Mouse (Mus musculus) lung, embryonic 15.5 days (tissue): ENCODE measurements around the gene Alpk1. TPM values are rescaled to one million over a fixed set of nuclear protein-coding genes. Genes with fewer than 3 reads are reported as not detected.
"Not testable (repeated sequence)": the region's sequence is repeated elsewhere in the genome, so short reads cannot be mapped to it uniquely, and the experiment has no call there.

Experiments used
- ATAC-seq: fragments of 200-750 bp; cut with Nextera tagmentation; 2 replicates; pipeline ENCODE4 v1.8.0; 2017; ENCODE audit warnings: moderate number of reproducible peaks, borderline replicate concordance; ENCODE audit not compliant: low FRiP score, low TSS enrichment; ENCODE audit errors: extremely low read depth
- H3K27ac ChIP-seq: fragments of 300-500 bp; sonication (generic); 2 replicates; pipeline ENCODE4 v1.5.1; 2015; ENCODE audit warnings: moderate library complexity, mild to moderate bottlenecking, inconsistent platforms
- H3K27me3 ChIP-seq: fragments of 300-500 bp; sonication (generic); 2 replicates; pipeline ENCODE4 v1.6.1; 2015; ENCODE audit warnings: inconsistent platforms
- H3K36me3 ChIP-seq: fragments of 300-500 bp; sonication (generic); 2 replicates; pipeline ENCODE4 v1.6.1; 2015; ENCODE audit warnings: inconsistent platforms
- H3K4me1 ChIP-seq: fragments of 300-500 bp; sonication (generic); 2 replicates; pipeline ENCODE4 v1.6.1; 2015; ENCODE audit warnings: inconsistent platforms
- H3K4me2 ChIP-seq: fragments of 300-500 bp; sonication (generic); 2 replicates; pipeline ENCODE4 v1.6.1; 2015; ENCODE audit warnings: inconsistent platforms, mild to moderate bottlenecking, moderate library complexity
- H3K4me3 ChIP-seq: fragments of 300-500 bp; sonication (generic); 2 replicates; pipeline ENCODE4 v1.5.1; 2015; ENCODE audit warnings: mild to moderate bottlenecking, inconsistent platforms
- H3K9ac ChIP-seq: fragments of 300-500 bp; sonication (generic); 2 replicates; pipeline ENCODE4 v1.6.1; 2015; ENCODE audit warnings: inconsistent platforms
- H3K9me3 ChIP-seq: fragments of 300-500 bp; sonication (generic); 2 replicates; pipeline ENCODE4 v1.6.1; 2016; ENCODE audit warnings: inconsistent platforms
- WGBS: fragments of 180-500 bp; shearing (Covaris S2); methylation state at CpG from one replicate; pipeline ENCODE4 v1.1.7; 2015; 5-methylcytosine and 5-hydroxymethylcytosine counted together
- polyA plus RNA-seq: library from polyadenylated mRNA; unstranded; fragments of >200 nt; fragmentation: Nextera tagmentation; extraction: Ambion mirVana; gene quantifications from 2 replicates; pipeline ENCODE4 v1.2.1, GENCODE M21; 2015

Alpk1 gene
- polyA plus RNA-seq, 1 experiment from 2014 or later = 1.9 TPM

DNA sequence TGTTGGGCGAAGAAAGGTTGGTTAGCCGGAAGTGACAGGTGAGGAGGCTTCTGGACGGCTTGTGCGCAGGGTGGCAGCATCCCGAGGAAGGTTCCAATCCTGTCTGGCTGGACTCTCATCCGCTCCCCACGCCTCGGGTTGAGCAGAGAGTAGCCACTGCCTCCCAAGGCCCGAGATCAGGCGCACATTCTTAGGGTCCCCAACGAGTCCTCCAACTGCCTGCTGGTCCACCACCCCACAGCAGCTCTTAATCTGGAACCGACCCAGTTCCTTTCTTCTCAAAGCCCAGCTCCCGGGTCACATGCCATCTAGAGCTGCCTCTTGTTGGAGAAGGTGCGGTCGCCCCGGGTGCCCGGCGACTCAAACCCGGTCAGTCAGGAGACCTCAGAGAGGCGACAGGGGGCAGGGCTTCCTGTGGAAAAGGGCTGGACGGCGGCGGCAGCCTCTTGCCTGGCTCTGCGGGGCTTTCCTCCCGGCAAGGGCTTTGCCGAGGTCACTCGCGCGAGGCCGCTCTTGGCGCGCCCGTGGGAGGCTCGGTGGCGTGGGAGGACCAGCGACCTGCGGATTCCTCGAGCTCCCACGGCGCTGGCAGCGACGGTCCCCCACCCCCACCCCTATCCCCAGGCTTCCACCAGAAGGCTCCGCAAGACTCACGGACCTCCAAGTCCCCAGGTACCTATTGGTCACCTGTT, 9.3 kb upstream of the Alpk1 start, which contains the start of gene Tifa:
TSS of gene Tifa (plus strand) at position 306 of the 692 bp plus-strand sequence.
- H3K36me3 ChIP-seq = no peaks in the 10 kb centered on the region
- H3K4me3 ChIP-seq = peak within 1 kb of the TSS; percentile 63
- H3K4me1 ChIP-seq = peaks cover 10% of the 10 kb centered on the region
- peak; percentile 66 for ATAC-seq
- H3K9ac ChIP-seq = peak within 1 kb of the TSS; percentile 46
- peak within 1 kb of the TSS; percentile 86 for H3K4me2 ChIP-seq
- WGBS = under 1% methylated on average over 44 of the region's 44 CpGs
- H3K27ac ChIP-seq = no peak within 1 kb of the TSS
- peaks cover 17% of the 10 kb centered on the region; the same call in 1 of the 2 replicates for H3K27me3 ChIP-seq
- no peaks in the 10 kb centered on the region for H3K9me3 ChIP-seq

DNA sequence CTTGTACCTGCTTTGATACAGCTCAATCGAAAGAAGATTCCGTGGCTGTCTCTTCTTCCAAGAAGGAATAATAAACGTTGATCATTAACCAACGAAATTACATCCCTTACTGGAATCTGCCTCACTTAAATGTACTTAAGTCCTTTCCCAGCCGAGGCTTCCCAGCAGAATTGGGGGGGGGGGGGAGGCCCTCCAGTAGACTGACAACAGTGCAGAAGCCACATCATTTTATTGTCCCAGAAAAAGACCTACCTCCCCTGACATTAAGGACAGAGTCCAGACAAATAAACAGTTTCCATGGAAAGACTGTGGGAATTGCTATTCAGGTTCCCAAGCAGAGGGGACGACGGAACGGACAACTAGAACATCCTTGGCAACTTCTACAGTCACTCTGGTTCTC, 8.6 kb upstream of the Alpk1 start:
- 21% methylated on average over 8 of the region's 8 CpGs for WGBS
- ATAC-seq = no peak

DNA sequence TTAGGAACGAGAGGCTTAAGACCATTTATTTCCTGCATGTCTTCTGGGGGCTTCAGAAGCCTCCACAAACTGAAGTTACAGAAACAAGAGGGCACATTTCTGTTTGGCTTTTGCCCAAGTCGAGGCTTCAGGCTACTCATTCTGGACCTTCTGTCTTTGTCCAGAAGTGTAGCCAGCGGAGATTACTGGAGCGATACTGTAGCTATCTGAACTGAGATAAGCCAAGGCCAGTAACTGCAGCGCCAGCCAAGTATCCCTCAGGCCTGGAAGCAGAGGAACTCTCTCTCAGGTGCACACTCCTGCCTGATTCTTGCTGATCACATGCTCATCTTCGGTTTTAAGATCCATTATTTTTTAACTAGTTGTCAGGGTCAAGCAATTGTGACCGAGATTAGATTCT, 7.7 kb upstream of the Alpk1 start:
- no peak for ATAC-seq
- H3K27ac ChIP-seq = no peak overlapping the region
- no peaks in the 10 kb centered on the region for H3K36me3 ChIP-seq
- no peaks in the 10 kb centered on the region for H3K9me3 ChIP-seq
- no peak overlapping the region for H3K9ac ChIP-seq
- H3K4me1 ChIP-seq = peaks cover 13% of the 10 kb centered on the region
- peaks cover 17% of the 10 kb centered on the region; the same call in 1 of the 2 replicates for H3K27me3 ChIP-seq
- H3K4me2 ChIP-seq = no peak overlapping the region
- H3K4me3 ChIP-seq = no peak overlapping the region
- WGBS = 52% methylated on average over 7 of the region's 7 CpGs

More for the DNA sequence above, 8.6 kb upstream of the Alpk1 start:
- Histone ChIP-seq H3K27ac (no peak overlapping the region), H3K4me2 (peak overlapping the region; percentile 86), H3K9me3 (no peaks in the 10 kb centered on the region), H3K9ac (no peak overlapping the region), H3K36me3 (no peaks in the 10 kb centered on the region), H3K4me1 (peaks cover 10% of the 10 kb centered on the region), H3K4me3 (peak overlapping the region; percentile 63), H3K27me3 (peaks cover 17% of the 10 kb centered on the region; the same call in 1 of the 2 replicates)

DNA sequence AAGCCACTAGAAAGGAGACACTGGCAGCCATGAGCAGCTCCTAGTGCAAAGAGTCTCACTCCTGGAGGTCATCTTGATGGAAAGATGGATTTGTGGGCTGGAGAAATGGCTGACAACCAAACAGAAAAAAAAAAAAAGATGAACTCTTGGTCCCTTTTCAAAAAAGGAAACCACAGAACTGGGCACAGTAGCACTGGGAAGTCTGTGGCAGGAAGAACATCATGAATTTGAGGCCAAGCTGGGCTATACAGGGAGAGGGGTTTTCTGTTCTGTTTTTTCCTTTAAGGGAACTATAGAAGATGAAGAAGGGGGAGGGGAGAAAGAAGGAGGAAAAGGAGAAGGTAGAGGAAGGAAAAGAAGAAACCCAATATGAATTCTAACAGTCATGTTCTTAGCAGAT, 6.7 kb upstream of the Alpk1 start:
- Histone ChIP-seq H3K9ac (no peak overlapping the region), H3K9me3 (no peaks in the 10 kb centered on the region), H3K27ac (no peak overlapping the region), H3K27me3 (peaks cover 17% of the 10 kb centered on the region; the same call in 1 of the 2 replicates), H3K36me3 (no peaks in the 10 kb centered on the region), H3K4me2 (no peak overlapping the region), H3K4me3 (no peak overlapping the region), H3K4me1 (peaks cover 13% of the 10 kb centered on the region)
- ATAC-seq = no peak

DNA sequence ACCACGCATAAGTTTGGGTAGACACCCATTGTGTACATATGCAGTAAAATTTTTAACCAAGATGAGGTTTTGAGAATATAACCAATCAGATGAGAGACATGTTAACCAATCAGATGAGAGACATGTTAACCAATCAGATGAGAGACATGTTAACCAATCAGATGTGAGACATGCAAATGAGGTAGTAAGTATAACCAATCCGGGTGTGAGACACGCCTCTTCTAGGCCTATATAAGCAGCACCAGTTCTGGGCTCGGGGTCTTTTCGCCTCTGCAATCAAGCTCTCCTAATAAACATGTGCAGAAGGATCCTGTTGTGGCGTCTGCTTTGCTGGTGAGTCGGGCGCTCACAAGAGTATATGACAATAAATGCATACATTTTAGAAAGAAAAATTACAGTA, 3.4 kb upstream of the Alpk1 start:
- H3K27me3 ChIP-seq, H3K4me3 ChIP-seq, H3K9ac ChIP-seq, ATAC-seq, H3K9me3 ChIP-seq, H3K36me3 ChIP-seq, H3K4me2 ChIP-seq, H3K4me1 ChIP-seq, H3K27ac ChIP-seq: not testable (repeated sequence)
- 95% methylated on average over 8 of the region's 8 CpGs for WGBS

DNA sequence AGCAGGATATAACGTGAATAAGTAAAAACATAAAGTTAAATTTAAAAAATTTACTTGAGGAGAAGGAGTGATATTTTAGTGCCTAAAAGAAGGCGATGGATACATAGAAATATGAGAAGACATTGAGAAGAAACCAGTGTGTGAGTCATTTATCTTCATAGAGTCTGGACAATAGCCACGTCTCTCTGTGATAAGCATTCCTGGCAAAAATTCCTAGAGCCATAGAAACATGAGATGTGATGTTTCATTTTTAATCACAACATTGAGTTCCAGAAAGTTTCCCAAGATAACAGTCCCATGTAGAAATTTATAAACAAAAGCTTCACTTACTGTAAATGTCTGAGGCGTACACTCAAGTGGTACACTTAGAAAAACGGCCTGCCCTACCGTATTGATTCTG, 2.6 kb upstream of the Alpk1 start:
- H3K36me3 ChIP-seq = no peaks in the 10 kb centered on the region
- H3K4me3 ChIP-seq = no peak overlapping the region
- WGBS = 47% methylated on average over 6 of the region's 6 CpGs
- H3K4me1 ChIP-seq = peaks cover 6% of the 10 kb centered on the region; the same call in 1 of the 2 replicates
- H3K9ac ChIP-seq = no peak overlapping the region
- peaks cover 3% of the 10 kb centered on the region; the same call in 1 of the 2 replicates for H3K27me3 ChIP-seq
- no peak overlapping the region for H3K4me2 ChIP-seq
- no peak overlapping the region for H3K27ac ChIP-seq
- no peaks in the 10 kb centered on the region for H3K9me3 ChIP-seq
- ATAC-seq = no peak

DNA sequence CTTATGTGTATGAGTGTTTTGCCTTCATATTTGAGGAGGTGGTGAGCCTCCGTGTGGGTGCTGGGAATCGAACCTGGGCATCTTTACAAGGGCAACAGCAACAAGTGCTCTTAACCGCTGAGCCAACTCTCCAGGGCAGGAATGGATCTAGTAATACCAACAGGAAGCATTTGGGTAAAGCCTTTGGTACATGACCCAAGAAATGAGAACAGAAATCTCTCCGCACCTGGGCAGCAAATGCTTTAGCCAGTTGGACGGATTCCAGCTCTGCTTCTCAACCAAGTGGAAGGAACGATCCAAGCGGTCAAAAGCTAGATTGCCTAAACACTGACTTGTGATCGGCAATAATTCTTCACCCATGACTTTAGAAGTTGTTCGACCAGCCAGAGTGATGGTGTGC, 594 bp upstream of the Alpk1 start:
- 90% methylated on average over 9 of the region's 9 CpGs for WGBS
- H3K9me3 ChIP-seq = no peaks in the 10 kb centered on the region
- peaks cover 6% of the 10 kb centered on the region; the same call in 1 of the 2 replicates for H3K4me1 ChIP-seq
- H3K27me3 ChIP-seq = no peaks in the 10 kb centered on the region
- H3K36me3 ChIP-seq = no peaks in the 10 kb centered on the region
- no peak for ATAC-seq
- no peak overlapping the region for H3K4me3 ChIP-seq
- H3K27ac ChIP-seq = no peak overlapping the region
- H3K9ac ChIP-seq = no peak overlapping the region
- no peak overlapping the region for H3K4me2 ChIP-seq

DNA sequence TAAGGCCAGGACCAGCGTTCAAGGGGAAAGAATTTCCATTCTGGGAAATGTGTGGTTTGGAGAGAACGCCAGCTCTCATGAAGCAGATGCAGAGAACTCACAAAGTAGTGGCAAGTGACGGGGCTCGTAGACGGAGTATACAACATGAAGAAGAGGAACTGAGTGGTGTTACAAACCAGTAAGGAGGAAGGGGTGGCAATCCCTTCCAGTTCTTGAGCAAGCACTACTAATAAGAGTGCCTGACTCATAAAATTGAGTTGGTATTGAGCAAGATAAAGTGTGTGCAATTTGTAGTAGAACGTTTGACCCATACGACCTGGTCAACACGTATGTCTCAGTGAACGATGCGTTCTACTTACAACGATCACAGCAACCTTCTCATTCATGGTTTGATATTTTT, 11.2 kb downstream of the Alpk1 start:
- H3K9me3 ChIP-seq = no peaks in the 10 kb centered on the region
- no peak overlapping the region for H3K4me2 ChIP-seq
- H3K9ac ChIP-seq = no peak overlapping the region
- 79% methylated on average over 11 of the region's 11 CpGs for WGBS
- H3K4me3 ChIP-seq = no peak overlapping the region
- no peaks in the 10 kb centered on the region for H3K36me3 ChIP-seq
- no peak for ATAC-seq
- no peaks in the 10 kb centered on the region for H3K27me3 ChIP-seq
- H3K27ac ChIP-seq = no peak overlapping the region
- no peaks in the 10 kb centered on the region for H3K4me1 ChIP-seq

DNA sequence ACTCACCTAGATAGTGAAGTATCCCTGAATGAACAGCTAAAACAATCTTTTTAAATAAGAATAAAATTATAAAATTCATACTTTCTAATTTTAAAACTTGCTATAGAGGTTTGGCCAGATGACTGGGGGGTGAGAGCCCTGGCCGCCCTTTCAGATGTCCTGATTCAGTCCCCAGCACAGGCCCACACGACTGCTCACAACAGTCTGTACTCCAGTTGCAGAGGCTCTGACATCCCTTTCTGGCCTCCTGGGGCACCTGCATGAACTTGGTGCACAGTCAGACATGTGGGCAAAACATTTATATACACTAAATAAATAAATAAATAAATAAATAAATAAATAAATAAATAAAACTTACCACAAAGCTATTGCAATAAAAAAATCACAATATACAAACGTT, 14.4 kb downstream of the Alpk1 start:
- ATAC-seq = no peak
- Histone ChIP-seq H3K27ac (no peak overlapping the region), H3K9ac (no peak overlapping the region), H3K27me3 (peaks cover 3% of the 10 kb centered on the region; the same call in 1 of the 2 replicates), H3K9me3 (no peaks in the 10 kb centered on the region), H3K4me3 (no peak overlapping the region), H3K36me3 (no peaks in the 10 kb centered on the region), H3K4me1 (no peaks in the 10 kb centered on the region), H3K4me2 (no peak overlapping the region)
- WGBS = 68% methylated on average over 3 of the region's 3 CpGs

DNA sequence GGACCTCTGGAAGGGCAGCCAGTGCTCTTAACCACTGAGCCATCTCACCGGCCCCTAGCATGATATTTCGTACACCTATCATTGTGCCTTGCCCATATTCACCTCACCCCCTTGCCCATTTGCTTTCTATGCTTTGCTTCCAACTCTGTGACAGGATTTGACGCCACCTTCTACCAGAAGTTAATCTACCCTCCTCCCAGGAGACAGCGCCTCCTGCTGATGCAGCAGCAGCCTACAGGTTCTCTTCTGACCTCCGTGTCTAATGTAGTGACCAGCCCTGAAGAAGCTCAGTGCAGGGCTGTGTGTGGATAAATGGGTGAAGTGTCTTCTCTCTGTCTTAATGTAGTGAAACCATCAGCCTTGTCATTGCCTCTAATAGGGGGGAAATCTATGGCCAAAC, 15.8 kb downstream of the Alpk1 start:
- H3K4me2 ChIP-seq = no peak overlapping the region
- 54% methylated on average over 5 of the region's 5 CpGs for WGBS
- no peak overlapping the region for H3K27ac ChIP-seq
- no peak overlapping the region for H3K4me3 ChIP-seq
- no peaks in the 10 kb centered on the region for H3K4me1 ChIP-seq
- peaks cover 7% of the 10 kb centered on the region; the same call in 1 of the 2 replicates for H3K27me3 ChIP-seq
- ATAC-seq = no peak
- H3K9me3 ChIP-seq = no peaks in the 10 kb centered on the region
- H3K9ac ChIP-seq = no peak overlapping the region
- H3K36me3 ChIP-seq = no peaks in the 10 kb centered on the region

DNA sequence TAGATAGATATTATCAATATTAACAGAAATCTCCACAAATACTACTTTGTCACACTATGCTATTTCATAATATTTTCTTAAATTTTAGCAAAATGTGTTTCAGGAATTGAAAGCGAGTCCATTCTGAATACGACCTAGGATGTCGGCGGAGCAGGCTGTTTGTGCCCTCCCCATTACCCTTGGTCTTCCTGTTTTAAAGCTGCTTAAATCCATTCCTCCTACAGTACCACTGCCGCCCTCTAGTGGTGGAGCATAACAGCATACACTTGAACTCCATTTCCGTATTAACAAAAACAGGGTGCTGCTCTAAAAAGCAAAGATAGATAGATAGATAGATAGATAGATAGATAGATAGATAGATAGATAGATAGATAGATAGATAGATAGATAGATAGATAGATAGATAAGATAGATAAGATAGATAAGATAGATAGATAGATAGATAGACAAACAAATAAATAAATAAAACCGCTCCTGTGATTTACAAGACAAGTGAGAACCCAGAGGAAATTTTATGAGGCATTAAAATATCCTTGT, 17.2 kb downstream of the Alpk1 start:
- WGBS = 24% methylated on average over 7 of the region's 7 CpGs

DNA sequence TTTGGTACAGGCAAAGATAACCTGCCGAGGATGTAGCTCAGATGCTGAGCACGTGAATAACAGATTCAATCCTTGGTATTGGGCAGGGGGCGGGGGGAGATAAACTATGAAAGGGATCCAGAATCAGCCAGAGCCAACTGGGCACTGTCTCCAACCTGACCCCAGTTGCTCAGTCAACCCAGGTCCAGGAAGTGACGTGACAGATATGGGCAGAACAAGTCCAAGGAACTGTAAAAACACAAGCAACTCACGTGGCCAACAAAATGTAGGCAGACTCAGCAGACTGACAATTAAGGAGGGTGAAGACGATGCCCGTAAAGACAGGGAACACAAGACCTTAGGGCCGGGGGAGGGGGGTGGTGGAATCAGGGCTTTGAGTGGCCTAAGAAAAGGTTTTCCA, 17.9 kb downstream of the Alpk1 start:
- Histone ChIP-seq H3K9ac (no peak overlapping the region), H3K4me1 (no peaks in the 10 kb centered on the region), H3K9me3 (no peaks in the 10 kb centered on the region), H3K27me3 (peaks cover 12% of the 10 kb centered on the region; the same call in 1 of the 2 replicates), H3K36me3 (no peaks in the 10 kb centered on the region), H3K4me2 (no peak overlapping the region), H3K27ac (no peak overlapping the region), H3K4me3 (no peak overlapping the region)
- ATAC-seq = no peak
- 61% methylated on average over 8 of the region's 8 CpGs for WGBS

More for the DNA sequence above, 17.2 kb downstream of the Alpk1 start:
- no peak for ATAC-seq
- H3K27me3 ChIP-seq = peaks cover 9% of the 10 kb centered on the region; the same call in 1 of the 2 replicates
- no peak overlapping the region for H3K9ac ChIP-seq
- H3K4me2 ChIP-seq = peak overlapping the region; percentile 16; the same call in 1 of the 2 replicates
- H3K4me3 ChIP-seq = no peak overlapping the region
- H3K4me1 ChIP-seq = no peaks in the 10 kb centered on the region
- no peaks in the 10 kb centered on the region for H3K36me3 ChIP-seq
- H3K27ac ChIP-seq = no peak overlapping the region
- H3K9me3 ChIP-seq = no peaks in the 10 kb centered on the region
